Mouse (Mus musculus) layer of hippocampus, adult 11-12 months (tissue): ENCODE data around the gene Wipf2.

Experiments used
- DNase-seq: peaks from one replicate; pipeline ENCODE4 v3.0.0; 2022; ENCODE audit warnings: low spot score

The Wipf2 gene

GRCm38 (mm10) chr11:98854116-98854515, 9.3 kb upstream of the Wipf2 start:
- DNase-seq: no peak

- no peak for DNase-seq
Observed at GRCm38 (mm10) chr11:98854659-98855058, 8.8 kb upstream of the Wipf2 start.

- DNase-seq: peak; percentile 93
Observed at GRCm38 (mm10) chr11:98858759-98859731, 4.4 kb upstream of the Wipf2 start.

GRCm38 (mm10) chr11:98863751-98864429, 452 bp downstream of the Wipf2 start:
- DNase-seq: peak; percentile 29

GRCm38 (mm10) chr11:98867293-98867692, 3.9 kb downstream of the Wipf2 start:
- no peak for DNase-seq

- DNase-seq: no peak
Observed at GRCm38 (mm10) chr11:98869906-98870305, 6.5 kb downstream of the Wipf2 start.

GRCm38 (mm10) chr11:98870791-98871190, 7.4 kb downstream of the Wipf2 start:
- no peak for DNase-seq

GRCm38 (mm10) chr11:98871416-98871815, 8.0 kb downstream of the Wipf2 start:
- no peak for DNase-seq

- peak; percentile 75 for DNase-seq
Observed at GRCm38 (mm10) chr11:98872040-98872439, 8.6 kb downstream of the Wipf2 start.

- no peak for DNase-seq
Observed at GRCm38 (mm10) chr11:98873900-98874299, 10.5 kb downstream of the Wipf2 start.

GRCm38 (mm10) chr11:98877001-98877400, 13.6 kb downstream of the Wipf2 start:
- no peak for DNase-seq

- DNase-seq: no peak
Observed at GRCm38 (mm10) chr11:98887703-98888102, 24.3 kb downstream of the Wipf2 start.

GRCm38 (mm10) chr11:98889077-98889476, 25.6 kb downstream of the Wipf2 start:
- no peak for DNase-seq

- DNase-seq: no peak
Observed at GRCm38 (mm10) chr11:98889977-98890376, 26.5 kb downstream of the Wipf2 start.

- no peak for DNase-seq
Observed at GRCm38 (mm10) chr11:98892426-98892825, 29.0 kb downstream of the Wipf2 start.

GRCm38 (mm10) chr11:98900529-98901125, 37.2 kb downstream of the Wipf2 start:
- DNase-seq: no peak

GRCm38 (mm10) chr11:98902621-98903245, 39.3 kb downstream of the Wipf2 start:
- DNase-seq: no peak

- no peak for DNase-seq
Observed at GRCm38 (mm10) chr11:98904577-98904976, 41.1 kb downstream of the Wipf2 start.

- no peak for DNase-seq
Observed at GRCm38 (mm10) chr11:98905033-98905432, 41.6 kb downstream of the Wipf2 start.

GRCm38 (mm10) chr11:98905583-98905982, 42.1 kb downstream of the Wipf2 start:
- DNase-seq: no peak

GRCm38 (mm10) chr11:98907063-98907436, 43.6 kb downstream of the Wipf2 start:
- no peak for DNase-seq
